Mouse (Mus musculus): ENCODE measurements at regions not wholly inside any gene's neighbourhood (a gene's known extent, or its start where the extent isn't known, plus 50 kb on each side); places are given as distances from the start of the nearest gene placed in this dataset.

DNA sequence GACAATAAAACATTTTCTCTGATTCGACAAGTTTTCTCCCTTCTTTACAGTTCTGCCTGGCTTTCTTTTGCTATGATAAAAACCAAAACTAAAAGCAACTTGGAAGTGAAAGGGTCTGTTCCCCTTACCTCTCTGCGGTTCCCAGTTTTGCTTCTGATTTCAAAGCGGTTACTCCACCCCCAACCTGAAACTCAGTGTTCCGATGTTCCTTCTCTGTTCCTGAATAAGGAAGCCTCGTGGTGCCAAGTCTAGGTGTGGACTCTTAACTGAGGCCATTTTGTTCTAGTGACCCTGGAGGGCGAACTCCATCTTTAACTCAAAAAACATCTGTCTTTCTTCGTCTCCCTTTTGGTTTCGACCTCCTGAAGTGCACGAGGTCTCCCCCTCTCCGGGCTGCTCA is 54.4 kb upstream of the Sh3bp4 start:
- Histone ChIP-seq H3K4me3 (no peak overlapping the region), H3K9ac (replicated peaks) (no peak overlapping the region), H3K9me3 (no peaks in the 10 kb centered on the region), H3K4me2 (replicated peaks) (no peak overlapping the region), H3K27ac (replicated peaks) (no peak overlapping the region), H3K4me1 (no peaks in the 10 kb centered on the region), H3K27me3 (no peaks in the 10 kb centered on the region), H3K36me3 (no peaks in the 10 kb centered on the region)
- ATAC-seq (replicated peaks), result no peak
- WGBS, result 79% methylated on average over 10 of the region's 10 CpGs

DNA sequence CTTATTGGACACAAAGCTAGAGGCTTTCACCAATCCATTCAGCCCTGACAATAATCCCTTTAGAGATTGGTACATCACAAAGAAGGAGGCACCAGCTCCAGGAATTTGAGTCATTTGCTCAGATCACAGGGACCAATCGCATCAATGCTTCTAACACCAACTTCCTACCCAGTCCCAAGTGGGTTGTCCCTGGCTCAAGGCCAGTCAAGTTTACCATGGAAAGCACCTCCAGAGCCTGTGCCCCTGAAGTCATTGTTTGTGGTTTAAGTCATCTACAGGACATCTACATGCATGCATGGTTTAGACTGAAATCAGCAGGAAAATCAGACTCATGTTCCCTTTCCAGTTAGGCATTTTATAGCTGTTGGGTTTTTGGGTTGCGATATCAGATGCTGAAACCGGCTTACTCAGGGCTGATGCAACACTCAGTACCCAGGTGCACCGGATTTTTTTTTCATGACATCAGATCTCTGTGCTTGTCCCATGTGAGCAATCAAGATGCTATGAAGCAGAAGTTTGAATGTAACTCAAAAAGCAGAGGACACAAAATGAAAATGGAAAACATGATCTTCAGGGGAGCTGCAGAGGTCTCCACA is 50.3 kb upstream of the Sh3bp4 start:
- no peaks in the 10 kb centered on the region for H3K36me3 ChIP-seq
- no peak for ATAC-seq (replicated peaks)
- WGBS, result 94% methylated on average over 4 of the region's 4 CpGs
- H3K4me2 ChIP-seq (replicated peaks), result no peak overlapping the region
- H3K9me3 ChIP-seq, result no peaks in the 10 kb centered on the region
- no peak overlapping the region for H3K27ac ChIP-seq (replicated peaks)
- H3K4me1 ChIP-seq, result peaks cover 4% of the 10 kb centered on the region; the same call in 1 of the 2 replicates
- H3K27me3 ChIP-seq, result no peaks in the 10 kb centered on the region
- no peak overlapping the region for H3K9ac ChIP-seq (replicated peaks)
- no peak overlapping the region for H3K4me3 ChIP-seq

All from forebrain, embryonic 15.5 days (tissue).